Mouse (Mus musculus): ENCODE data around the gene Gm47791.

The Gm47791 gene

DNA sequence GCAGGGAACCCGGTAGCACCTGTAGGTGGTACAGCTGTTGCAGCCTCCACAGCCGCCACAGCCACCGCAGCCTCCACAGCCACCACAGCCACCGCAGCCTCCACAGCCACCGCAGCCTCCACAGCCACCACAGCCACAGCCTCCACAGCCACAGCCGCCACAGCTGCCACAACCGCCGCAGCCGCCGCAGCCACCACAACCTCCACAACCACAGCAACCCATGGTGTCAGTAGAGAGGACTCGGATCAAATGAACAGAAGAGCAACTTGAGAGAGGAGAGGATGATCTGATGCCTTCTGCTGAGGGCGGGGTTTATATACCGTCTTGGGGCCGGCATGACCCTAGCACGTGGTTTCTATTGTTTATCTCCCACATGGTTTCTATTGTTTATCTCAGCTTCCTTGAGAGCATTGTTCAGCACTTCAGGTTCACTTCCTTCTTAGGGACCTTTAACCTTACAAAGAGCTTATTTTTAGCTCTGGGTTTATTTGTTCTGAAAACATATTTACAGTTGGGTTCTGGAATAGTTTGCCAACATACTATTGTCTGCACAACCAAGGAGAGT, at the start of gene Gm47791:
Gene Gm47791, minus strand, starts transcription at position 222 of the 565 bp plus-strand sequence.
- no peak for DNase-seq (ENCODE audit: low spot score in 2 of 2)

DNA sequence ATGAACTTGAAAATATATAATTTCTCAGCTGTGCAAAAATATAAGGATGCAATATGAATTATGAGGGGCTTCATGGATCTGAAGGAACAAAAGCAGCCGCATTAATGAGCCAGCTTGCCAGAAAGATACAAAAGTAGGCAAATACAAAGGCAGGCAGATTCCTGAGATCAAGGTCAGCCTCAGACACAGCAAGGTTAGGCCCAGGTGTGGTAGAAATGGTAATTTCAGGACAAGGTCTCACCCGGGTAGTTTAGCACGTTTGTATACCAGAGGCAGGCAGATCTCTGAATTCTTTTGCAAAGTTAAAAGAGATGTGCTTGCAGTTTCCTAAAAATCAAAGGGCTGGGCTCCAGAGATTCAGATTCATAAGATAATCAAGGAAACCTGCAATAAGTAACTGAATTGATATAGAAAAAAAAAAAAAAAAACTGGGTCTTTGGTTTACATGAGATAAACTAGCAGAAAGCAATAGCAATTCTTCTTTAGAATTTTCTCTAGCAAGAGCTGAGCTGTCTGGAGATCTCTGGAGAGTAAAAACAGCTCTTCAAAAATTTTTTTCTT, 49.7 kb upstream of the Gm47791 start:
- DNase-seq (ENCODE audit: low spot score in 2 of 2), result no peak

DNA sequence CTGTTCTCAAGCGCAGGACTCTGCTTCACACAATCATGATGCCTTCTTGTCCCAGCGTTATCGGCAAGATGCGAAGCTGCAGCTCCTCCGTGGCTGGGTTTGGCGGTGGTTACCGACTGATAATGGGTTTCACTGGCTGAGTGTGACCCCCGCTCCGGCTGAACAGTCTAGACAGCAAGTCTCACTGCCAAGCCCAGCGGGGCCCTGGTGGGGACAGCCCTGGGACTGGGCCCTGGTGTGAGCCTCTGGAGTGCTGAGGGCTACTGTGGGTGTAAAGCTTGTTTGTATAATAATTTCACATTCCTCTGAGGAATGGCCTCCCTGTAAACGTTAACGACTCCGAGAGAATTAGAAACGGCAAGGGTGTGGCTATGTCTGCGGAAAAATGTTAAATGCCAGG, 49.1 kb upstream of the Gm47791 start:
- DNase-seq (ENCODE audit: low spot score in 2 of 2), result peak in 1 of 2 experiments; percentile 60

DNA sequence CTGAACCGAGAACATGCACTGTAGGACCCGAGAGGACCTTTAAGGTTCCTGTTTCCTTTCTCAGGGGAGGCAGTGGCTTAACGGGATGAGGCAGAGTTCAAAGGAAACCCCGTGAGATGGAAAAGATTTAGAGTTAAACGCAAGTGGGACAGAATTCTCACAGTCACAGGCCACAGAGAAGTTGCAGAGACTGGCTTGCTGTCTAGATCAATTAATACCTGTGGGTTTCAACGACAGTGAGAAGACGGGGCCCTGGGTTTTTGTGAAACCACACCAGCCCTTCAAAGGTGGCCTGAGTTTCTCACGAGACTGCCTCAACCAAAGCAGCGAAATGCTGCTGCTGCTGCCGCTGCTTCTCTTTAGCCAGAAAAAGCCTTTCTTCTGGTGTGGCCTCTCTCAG, 48.3 kb upstream of the Gm47791 start:
- DNase-seq (ENCODE audit: low spot score in 2 of 2), result no peak

DNA sequence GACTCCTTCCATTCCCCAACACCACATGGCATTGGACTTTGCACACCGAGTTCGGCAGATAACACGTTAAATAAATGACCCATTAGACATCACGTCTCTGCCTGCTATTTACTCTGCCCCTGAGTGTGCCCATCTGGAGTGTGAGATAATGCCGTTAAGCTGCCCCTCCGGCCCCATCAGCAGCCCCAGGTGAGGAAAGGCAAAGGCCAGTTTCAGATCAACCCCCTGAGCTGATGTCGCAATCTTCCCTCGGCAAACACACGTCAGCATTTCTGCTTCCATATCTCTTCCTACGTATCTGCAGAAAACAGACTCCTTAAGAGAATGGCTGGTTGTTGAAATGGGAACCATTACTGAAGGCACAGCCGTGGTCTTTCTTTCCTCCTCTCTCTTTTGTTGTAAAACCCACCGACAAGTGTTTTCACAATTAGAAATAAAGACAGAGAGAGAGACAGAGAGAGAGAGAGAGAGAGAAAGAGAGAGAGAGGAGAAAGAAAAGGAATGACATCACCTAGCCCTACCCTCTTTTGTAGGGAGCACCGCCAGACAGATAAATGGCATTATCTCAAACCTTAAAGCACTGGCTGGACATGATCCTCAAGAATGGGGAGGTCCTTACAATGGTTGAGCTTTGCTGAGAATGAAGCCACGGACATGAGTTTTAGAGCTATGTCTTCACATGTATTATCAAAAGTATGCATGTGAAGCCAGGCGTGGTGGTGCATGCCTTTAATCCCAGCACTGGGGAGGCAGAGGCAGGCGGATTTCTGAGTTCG, 45.1 kb upstream of the Gm47791 start:
- no peak for DNase-seq (ENCODE audit: low spot score in 2 of 2)

DNA sequence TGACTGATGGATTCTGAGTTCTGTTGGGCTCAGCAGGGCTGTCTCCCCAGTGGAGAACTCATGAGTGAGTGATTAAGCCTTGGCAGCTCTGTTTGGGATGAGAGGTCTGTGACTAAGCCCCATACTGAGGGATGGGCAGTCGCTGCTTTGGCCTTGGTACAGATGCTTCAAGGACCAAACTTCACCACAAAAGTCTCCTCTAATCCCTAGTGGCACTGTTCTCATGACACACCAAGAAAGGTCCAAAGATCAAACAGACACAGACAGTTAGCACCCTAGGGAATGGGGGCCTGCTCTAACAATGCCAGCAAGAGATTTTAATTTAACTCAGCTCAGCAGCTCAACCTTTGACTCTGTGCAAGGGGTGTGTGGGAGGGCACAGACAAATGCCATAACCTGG, 40.7 kb upstream of the Gm47791 start:
- no peak for DNase-seq (ENCODE audit: low spot score in 2 of 2)

DNA sequence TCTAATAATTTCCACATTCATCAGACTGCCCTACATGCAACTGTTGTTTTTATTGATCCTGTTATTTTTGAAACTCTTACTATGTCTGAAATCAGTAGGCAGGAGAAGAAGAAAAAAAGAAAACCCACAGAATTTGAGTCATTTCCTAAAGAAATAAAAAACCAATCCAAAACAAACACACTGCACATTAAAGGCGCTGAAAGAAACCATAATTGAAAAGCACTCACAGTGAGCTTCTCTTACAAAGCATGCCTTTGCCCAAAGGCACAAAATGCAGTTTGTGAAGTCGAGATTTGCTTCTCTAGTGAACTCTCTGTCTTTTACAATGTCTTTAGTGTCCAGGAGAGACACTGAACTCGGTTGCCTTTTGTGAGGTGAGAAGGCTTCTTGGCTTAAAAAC, 37.5 kb upstream of the Gm47791 start:
- no peak for DNase-seq (ENCODE audit: low spot score in 2 of 2)

DNA sequence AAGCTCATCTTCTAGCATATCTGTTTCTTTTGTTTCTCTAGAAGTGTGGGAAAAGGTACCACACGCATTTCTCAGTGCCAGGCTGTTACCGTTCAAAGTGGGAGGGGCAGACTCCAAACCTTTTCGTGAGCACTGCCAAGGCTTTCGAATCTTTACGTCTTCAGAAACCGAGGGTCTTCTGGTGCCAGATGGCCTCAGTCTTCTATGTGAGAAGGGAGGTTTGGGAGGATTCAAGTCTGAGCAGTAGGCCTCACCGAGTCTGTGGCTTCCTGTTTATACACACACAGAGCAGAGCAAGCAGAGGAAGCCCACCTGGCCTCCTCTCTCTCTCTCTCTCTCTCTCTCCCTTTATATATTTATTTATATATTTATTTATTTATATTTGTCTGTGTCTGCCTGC, 36.2 kb upstream of the Gm47791 start:
- DNase-seq (ENCODE audit: low spot score in 2 of 2), result no peak

DNA sequence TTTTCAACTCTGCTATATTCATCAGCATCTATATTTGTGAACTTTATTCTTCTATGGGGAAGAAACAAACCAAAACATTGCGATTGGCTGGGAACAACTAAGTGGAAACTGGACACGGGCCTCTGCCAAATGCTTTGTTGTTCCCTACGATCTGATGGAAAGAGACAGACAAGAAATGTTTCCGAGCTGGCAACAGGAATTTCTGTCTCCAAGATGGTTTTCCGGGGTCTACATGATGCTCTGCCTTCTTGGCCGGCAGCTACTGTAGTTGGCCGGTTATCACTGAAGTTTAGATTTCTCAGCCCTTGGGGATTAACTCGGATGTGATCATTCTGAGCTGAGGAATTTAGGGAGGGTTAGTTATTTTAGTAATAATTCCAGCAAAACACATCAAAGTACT, 35.3 kb upstream of the Gm47791 start:
- no peak for DNase-seq (ENCODE audit: low spot score in 2 of 2)

DNA sequence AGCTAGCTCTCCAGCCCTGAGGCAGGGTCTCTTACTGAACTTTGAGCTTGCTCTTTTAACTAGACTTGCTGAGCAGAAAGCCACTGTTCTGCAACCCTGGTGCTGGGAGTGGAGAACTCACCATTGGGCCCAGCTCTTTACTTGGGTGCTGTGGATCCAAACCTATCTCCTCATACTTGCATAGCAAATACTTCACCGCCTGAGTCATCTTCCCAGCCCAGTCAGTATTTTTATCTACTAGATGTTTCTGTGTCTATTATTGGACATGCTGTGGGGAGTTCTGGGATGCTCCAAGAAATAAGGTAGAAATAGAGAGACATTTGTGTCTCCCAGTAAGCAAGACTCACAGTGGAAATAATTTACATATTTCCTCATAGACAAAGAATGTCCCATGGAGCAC, 33.0 kb upstream of the Gm47791 start:
- no peak for DNase-seq (ENCODE audit: low spot score in 2 of 2)

DNA sequence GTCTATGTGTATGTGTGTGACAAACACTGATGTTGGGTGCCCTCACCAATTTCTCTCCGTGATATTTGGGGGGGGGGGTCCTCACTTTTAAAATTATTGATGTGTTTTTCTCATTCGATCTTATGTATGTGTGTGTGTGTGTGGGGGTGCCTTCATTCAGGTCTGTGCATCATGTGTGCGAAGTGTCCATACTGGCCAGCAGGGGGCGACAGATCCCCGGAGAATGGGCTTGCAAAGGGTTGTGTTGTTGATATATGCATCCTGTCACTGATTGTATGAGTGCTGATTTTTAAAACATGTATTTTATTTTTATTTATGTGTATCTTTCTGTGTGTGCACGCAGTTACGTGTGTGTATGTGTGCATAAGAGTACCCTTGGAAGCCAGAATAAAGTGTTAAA, 32.6 kb upstream of the Gm47791 start:
- DNase-seq (ENCODE audit: low spot score in 2 of 2), result no peak

DNA sequence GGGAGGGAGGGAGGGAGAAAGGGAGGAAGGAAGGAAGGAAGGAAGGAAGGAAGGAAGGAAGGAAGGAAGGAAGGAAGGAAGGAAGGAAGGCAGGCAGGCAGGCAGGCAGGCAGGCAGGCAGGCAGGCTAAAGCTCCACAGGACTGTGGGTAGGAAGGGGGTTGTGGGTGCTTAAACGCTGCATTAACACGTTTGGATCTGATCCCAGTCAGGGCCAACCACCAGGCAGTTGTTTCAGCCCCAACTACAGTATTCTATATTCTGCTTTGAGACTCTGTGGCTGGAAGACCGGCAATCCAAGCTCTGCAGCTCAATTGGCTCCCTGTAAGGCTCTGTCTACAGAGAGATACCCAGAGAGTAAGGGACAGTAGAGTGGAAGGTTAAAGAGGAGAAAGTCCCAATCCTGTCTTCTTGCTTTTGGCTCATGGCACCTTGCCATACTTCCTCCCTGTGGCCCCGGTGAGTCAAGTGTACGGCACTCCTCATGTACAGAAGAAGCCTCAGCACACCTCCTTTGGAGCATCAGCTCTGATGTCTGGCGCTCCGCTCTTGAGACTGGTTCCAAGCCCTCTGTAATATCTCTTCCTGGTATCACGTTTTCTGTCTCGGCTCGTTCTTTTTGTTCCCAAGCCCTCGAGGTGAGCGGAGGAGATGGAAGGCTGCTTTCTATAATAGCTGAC, 30.2 kb upstream of the Gm47791 start:
- DNase-seq (ENCODE audit: low spot score in 2 of 2), result no peak

DNA sequence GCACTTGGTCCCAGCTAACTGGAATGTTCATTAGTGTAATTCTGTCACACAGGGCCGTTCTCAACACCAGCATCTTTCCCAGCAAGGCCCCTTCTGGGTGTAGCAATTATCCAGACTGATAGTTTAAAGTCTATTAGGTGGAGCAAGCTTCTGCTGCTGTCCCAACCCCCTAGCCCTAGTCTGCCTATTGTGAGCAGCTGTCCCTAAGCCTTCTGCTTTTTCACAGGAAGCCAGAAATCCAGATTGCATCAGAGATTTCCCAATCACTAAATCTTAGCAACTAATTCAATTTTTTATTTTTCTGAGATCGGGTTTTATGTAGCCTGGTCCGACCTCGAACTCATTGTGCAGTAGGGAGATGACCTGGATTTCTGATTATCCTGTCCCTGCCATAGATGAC, 27.9 kb upstream of the Gm47791 start:
- no peak for DNase-seq (ENCODE audit: low spot score in 2 of 2)

DNA sequence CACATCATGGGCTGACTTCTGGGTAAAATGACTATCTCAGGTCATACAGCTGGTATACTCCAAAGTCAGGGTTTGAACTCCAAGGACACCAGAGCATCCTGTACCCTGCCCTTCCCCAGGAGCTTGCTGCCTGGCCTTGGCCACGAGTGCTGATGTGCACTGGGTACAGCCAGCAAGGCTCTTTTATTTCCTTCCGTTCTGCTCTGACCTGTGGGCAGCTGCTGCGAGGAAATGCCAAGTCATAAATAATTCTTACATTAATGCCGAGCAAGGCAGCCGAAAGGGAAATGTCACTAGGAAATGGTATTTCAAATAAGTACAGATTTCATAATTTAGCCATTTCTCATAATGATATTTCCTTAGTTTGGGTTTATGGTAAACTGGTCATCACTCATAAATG, 27.3 kb upstream of the Gm47791 start:
- DNase-seq (ENCODE audit: low spot score in 2 of 2), result no peak

DNA sequence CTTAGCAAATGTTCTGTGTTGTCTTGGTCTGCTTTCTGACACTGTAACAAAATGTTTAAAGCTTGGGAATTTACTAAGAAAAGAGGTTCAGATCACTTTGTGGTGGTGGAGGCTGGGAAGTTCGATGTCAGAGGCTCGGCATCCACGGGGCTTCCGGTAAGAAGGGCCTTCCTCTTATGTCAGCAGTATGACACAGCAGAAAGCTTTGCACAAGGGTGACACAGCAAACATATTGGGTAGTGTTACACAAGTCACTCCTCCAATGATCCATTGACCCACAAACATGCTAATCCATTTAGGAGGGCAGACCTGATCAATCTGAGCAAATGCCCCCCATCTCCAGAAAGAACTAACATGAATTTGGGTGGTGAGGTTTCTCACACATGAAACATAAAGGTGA, 26.0 kb upstream of the Gm47791 start:
- no peak for DNase-seq (ENCODE audit: low spot score in 2 of 2)

DNA sequence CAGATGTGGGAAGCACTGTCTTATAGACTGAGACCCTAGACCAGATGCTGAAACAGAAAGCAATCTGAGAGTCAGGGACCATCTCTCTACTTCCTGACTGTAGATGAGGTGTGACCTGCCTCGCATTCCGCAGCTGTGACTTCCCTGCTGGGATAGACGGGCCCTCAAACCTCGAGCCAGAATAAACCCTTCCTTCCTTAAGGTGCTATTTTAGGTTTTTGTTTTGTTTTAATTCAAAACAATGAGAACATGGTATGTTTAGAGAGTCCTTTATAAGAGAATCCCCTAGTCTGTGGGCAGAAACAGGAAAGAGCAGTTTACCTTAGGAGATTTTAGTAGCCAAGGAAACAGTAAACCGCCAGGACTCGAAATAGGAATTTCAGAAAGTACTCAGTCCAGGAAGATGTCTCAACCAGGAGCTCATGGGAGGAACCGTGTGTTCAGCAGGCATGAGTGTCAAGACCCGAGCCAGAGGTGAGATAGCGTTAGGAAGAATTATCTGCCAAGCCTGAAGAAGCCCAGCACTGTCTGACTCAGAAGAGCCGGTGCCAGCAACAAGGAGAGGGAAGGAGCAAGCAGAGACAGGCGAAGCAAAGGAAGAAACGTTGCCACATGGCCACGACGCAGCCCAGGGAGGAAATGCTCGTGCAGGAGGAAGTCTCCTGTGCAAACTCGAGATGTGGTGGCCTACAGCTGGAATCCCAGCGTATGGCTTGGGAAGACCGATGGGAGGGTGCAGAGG, 24.8 kb upstream of the Gm47791 start:
- DNase-seq (ENCODE audit: low spot score in 2 of 2), result no peak

DNA sequence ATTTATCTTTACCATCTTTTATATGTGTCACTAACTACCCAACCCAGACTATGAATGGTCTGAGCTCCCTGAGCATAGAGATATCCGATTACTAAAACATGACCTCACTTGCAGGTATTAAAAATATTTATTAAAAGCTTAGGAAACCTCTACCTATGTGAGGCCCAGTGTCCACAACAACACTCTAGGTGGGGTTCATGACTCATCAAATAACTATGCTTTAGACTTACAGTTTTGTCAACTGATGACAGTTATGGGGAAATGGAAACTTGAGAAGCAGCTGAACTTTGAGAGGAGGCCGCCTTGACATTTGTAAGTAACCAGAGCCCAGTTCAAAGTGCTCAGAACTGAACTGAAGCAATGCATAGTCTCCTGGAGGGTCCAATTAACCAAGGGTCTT, 24.2 kb upstream of the Gm47791 start:
- DNase-seq (ENCODE audit: low spot score in 2 of 2), result no peak

DNA sequence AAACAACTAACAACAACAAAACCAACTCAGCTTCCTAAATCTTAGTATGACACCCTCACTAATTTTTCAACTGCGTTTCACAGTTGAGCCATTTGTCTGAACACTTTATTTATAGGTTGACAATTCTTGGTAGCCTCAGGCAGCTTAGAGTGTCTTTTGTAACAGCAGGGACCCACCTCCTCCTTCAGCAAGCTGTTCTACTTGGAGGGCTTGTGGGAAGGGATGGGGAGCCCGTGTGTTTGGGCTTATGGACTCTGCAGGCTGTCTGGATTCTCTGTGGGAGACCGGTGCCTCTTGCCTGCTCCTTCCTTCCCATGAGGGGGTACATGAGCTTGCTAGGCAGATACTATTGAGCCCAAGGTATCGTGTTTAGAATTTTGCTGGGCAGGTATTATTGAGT, 22.9 kb upstream of the Gm47791 start:
- no peak for DNase-seq (ENCODE audit: low spot score in 2 of 2)

DNA sequence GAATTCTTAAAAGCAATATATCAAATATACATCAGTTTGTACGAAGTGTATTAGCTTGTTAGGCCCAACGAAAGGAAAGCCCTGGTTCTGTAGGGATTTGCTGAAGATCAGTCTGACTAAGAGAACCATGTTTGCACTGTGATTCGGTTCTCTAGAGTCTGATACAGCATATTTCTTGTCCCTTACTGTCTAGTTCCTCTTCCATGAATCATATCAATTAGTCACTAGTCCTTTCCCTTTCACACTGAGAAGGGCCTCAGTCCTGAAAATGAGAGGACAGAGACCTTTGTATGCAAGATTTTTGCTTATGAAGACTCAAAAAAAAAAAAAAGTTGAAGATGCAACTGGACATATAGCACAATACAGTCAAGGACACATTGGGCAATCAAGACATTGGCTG, 22.1 kb upstream of the Gm47791 start:
- no peak for DNase-seq (ENCODE audit: low spot score in 2 of 2)

DNA sequence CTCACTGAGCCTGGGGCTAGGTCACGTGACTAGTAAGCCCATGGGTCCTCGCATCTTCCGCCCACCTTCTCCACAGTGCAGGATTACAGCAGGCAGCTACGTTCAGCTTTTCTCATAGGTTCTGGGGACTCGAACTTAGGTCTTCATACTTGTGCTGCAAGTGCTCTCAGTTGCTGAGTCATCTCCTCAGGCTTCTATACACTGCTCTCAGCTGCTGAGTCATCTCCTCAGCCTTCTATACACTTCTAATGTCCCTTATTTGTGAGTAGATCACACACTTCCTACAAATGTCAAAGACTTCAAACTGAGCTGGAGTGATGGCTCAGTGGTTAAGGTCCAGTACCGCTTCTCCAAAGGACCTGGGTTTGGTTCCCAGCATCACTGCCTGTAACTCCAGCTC, 21.2 kb upstream of the Gm47791 start:
- no peak for DNase-seq (ENCODE audit: low spot score in 2 of 2)

DNA sequence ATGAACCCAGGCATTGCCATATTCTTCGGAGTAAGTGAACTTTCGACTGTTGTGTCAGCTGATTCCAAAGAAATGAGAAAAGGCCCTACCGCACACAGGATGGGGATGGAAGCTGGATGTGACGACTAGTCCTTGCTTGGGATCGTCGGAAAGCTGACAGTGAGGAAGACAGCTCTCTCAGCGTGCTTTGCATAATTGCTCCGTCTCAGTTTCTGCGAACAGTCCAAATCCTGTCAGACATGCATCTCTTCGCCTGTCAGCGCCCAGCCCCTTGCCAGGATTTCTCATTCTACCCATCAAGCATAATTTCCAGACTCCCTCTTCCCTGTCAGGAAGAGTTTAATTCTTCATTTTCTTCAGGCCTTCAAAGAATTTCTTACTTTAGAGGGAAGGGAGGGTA, 20.1 kb upstream of the Gm47791 start:
- no peak for DNase-seq (ENCODE audit: low spot score in 2 of 2)

DNA sequence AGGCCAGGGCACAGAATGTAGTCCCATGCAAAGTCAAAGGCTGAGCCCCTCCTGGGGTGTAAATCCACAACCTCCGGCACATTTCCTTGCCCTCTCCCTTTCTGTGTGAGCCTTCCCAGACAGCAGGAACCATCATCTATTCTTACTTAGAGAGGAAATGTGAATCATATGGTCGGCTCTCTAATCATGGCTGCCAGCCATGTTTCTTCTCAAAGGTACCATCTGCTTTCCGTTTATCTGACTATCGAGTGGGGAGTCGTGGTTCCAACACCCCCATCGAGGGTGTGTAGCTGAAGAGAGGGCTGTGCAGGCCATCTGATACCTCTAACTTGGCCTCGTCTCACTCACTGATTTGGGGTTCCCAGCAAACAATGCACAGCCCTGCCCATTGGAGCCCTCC, 17.0 kb upstream of the Gm47791 start:
- no peak for DNase-seq (ENCODE audit: low spot score in 2 of 2)
